Mouse (Mus musculus): ENCODE results near the gene Hemk1.

GRCm38 (mm10) chr9:107302592-107302991 is 35.6 kb downstream of the Hemk1 start:
- no peak for TF ChIP-seq CTCF (IDR thresholded peaks at IDR 0.05; ENCODE audit: low read depth, low read length)
- TF ChIP-seq TAL1 (conservative IDR thresholded peaks at IDR 0.05; ENCODE audit: low read depth, low read length) = no peak
- no peak for TF ChIP-seq GATA1 (IDR thresholded peaks at IDR 0.05; ENCODE audit: borderline replicate concordance, low read length)
- TF ChIP-seq POLR2AphosphoS5 (IDR thresholded peaks at IDR 0.05; ENCODE audit: insufficient replicate concordance, low read depth, low read length) = no peak
